Mouse (Mus musculus): ENCODE measurements at regions not wholly inside any gene's neighbourhood (a gene's known extent, or its start where the extent isn't known, plus 50 kb on each side); places are given as distances from the start of the nearest gene placed in this dataset.

DNA sequence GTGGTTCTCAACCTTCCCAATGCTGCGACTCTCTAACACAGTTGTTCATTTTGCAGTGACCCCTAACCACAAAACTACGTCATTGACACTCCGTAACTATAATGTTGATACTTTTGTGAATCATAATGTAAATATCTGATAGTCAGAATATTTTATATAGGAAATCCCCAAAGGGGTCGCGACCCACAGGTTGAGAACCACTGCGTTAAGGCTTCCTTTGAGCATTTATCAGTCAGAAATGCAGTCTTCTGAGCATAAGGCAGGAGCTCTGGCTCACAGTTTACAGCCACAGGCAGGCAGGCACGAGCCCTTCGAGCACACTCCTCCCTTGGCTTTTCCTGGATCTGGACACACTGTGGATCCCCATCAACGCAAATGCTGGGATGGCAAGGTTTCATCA, 57.0 kb downstream of the Nxnl2 start:
- DNase-seq (ENCODE audit: low read depth): no peak

- no peak for DNase-seq (ENCODE audit: low read depth)
Observed at GRCm38 (mm10) chr13:51228862-51229770, 58.3 kb downstream of the Nxnl2 start.

DNA sequence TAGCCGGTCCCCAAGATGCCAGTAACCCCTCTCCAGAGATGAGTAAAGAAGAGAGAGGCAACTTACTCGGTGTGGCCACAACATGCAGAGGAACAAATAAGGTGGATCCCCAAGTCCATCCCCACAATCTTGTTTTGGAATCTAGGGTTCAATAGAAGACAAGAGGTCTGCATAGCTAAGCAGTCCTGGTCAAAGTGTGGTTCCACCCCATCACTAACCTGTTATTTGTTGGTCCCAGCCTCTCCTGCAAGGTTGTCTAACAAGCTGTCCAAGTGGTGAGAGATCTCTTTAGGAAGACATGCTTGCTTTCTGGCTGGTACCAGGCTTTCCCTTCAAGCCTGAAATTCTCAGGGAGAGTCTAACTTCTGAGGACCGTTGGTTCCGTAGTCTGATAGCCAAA, 59.0 kb downstream of the Nxnl2 start:
- no peak for DNase-seq (ENCODE audit: low read depth)

DNA sequence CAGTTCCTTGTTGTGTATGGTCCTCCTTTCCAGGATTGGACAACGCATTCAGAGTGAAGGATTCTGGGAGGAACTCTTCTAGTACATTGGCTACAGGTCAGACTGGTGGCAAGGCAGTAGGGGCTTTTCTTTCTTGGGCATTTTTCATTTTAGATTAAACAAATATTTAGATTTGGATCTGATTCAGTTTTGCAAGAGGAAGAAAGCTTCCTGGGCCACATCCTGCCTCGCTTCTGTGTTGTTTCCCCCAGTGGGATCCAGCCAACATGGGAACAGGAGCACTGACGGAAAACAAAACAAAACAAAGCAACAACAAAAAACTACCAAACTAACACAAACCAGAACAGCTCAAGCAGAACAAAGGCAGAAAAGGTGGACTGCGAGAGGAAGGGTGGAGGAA, 60.8 kb downstream of the Nxnl2 start:
- DNase-seq (ENCODE audit: low read depth): no peak

- DNase-seq (ENCODE audit: low read depth): peak; percentile 39
Observed at GRCm38 (mm10) chr13:51247378-51247777, 76.6 kb downstream of the Nxnl2 start.

GRCm38 (mm10) chr13:51253371-51253770, 82.5 kb downstream of the Nxnl2 start:
- DNase-seq (ENCODE audit: low read depth): no peak

DNA sequence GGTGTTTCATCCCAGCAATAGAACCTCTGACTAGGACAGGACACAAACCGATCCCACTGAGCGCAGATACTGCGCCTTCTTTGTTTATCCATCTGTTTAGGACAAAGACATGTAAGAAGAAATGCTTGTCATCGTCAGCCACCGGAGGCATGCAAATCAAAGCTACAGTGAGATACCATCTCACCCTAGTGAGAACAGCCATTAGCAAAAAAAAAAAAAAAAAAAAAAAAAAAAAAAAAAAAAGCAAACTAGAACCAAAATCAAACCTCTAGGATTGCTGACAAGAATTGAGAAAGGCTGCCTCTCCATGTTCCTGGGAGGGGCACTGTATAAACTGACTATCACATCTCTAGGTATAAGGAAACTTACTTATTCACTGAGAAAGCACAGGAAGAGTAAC, 84.9 kb downstream of the Nxnl2 start:
- DNase-seq (ENCODE audit: low read depth): no peak

DNA sequence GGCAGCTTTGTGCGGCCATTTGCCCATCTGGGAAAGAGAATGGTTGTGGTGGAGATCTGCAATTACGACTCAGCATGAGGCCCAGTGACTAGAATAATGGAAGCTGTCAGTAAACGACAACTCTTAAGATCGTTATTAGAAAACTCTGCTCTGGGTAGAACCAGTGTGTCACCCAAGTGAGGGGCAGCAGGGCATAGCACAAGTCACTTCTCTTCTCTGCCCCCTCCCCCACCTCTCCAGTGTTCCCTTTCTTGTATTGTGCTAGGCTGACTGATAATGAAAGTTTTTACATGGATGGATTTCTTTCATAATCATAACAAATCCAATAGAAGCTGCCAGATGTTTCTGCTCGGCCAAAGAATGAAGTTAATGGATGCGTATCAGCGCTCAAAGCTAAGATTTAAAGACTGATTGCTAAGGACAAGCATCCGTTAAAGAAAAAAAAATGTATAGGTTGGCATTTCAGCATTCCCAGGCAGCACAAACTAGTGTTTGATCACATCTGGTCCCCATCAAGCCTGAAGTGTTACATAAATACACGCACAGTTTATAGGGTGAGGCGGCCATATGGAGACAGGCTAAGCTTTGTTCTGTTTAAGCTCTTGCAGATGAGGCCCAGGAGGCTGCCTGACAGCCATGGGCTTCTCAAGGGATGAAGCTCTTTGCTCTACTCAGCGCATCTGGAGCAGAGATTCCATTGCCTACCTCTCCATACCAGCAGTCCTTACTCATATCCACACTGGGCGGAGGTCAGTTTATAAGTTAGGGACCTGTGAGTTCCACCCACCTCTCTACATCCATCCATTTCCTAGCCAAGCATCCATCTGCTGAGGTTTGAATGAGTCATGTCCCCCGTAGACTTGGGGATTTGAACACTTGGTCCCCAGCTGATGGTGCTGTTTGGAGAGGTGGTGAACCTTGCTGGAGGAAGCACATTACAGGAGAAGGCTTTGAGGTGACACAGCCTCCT, 88.2 kb downstream of the Nxnl2 start:
- DNase-seq (ENCODE audit: low read depth): no peak

DNA sequence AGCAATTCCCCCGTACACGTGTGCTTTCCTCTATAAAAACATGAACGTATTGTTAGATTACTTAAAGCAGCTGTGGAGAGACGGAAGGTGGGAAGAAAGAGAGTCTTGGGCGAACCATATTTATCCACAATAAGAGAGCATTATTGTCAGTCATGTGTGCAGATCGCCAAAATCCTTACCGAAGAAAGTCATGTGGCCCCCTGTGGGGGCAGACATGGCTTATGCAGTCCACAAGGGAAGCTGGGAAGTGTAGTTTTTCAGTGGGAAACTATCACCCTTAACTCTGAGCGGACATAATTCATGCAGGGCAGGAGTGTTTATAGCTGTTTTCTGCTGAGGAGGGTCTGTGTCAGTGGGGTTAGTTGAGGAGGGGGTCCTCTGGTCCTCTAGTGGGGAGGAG, 90.8 kb downstream of the Nxnl2 start:
- no peak for DNase-seq (ENCODE audit: low read depth)

- DNase-seq (ENCODE audit: low read depth): no peak
Observed at GRCm38 (mm10) chr13:51272786-51273185, 102.0 kb downstream of the Nxnl2 start.

GRCm38 (mm10) chr13:51274639-51275038, 103.8 kb downstream of the Nxnl2 start:
- DNase-seq (ENCODE audit: low read depth): no peak

DNA sequence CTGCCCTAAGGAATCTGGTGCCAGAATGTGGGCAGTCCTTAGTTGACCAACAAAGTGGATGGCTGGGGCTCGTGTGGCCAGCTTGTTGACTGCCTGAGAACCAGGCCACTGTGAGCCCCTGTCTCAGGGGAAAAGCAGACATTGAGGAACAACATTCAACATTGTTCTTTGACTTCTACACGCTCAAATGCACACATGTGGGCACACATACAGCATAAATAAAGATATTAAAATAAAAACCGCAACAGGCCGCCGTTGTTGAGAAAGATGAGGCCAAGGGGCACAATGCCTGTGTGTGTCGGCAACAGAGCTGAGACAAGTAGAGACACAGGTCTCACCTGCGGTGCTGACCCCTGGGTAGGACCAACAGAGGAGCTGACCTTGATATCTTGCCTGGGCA, 105.8 kb downstream of the Nxnl2 start:
- no peak for DNase-seq (ENCODE audit: low read depth)

DNA sequence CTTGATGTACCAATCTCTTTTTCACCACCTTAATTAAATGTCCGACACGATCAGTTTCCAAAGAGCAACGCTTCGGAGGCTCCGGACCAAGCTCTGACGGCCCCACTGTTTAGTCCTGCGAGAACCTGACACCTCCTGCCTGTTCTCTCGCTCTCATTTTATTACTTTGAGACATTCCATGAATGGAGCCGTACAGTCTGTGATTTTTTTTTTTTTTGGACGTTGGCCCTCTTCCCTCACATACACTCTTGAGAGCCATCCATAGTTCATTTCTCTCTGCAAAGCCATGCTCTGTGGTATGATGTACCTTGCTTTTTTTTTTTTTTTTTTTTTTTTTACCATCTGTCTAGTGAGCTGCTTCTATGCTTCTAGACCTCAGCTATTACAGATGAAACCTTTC, 106.7 kb downstream of the Nxnl2 start:
- DNase-seq (ENCODE audit: low read depth): no peak

DNA sequence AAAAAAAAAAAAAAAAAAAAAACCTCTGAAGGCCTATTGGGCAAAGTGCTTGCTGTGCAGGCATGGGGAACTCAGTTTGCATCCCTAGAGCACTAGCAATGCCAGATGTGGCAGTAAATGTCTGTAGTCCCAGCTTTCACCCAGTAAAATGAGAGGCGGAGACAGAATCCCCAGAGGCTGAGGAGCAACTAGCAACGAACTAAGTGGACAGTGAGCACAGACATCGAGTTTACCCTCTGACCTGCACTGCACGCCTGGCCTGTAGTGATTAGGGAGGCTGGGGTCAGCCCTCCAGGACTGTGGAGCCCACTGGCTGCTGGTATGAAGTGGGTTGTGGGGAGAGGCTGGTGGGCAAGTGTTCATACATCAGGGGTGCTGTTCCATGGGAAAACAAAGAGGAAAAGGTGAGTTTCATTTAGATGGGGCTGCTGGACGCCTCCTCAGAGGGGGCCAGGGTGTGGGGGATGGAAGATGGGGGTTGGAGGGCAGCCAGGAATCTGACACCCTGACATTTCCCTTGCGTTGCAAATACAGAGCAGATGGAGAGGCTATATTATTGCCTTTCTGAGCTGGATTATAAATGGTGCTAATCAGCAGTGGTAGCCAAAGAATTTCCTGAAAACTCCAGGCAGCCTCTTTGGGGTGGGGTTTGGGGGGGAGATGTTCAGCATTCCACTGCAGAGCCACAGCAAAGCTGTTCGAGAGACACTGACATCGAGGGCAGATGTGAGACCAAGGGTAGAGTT, 109.0 kb downstream of the Nxnl2 start:
- DNase-seq (ENCODE audit: low read depth): no peak

GRCm38 (mm10) chr13:51280388-51280753, 109.5 kb downstream of the Nxnl2 start:
- no peak for DNase-seq (ENCODE audit: low read depth)

DNA sequence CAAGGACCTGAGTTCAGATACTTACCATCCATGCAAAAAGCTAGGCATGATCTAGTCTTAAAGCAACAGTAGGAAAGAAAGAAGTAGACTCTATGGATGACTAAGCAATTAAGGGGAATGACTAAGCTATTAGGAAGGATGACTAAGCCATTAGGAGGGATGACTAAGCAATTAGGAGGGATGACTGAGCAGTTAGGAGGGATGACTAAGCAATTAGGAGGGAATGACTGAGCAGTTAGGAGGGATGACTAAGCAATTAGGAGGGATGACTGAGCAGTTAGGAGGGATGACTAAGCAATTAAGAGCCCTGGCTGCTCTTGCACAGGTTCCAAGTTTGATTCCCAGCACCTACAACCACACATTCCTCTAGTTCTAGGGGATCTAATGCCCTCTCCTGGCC, 113.9 kb downstream of the Nxnl2 start:
- DNase-seq (ENCODE audit: low read depth): peak; percentile 48

- DNase-seq (ENCODE audit: low read depth): no peak
Observed at GRCm38 (mm10) chr13:51289442-51289841, 118.6 kb downstream of the Nxnl2 start.

DNA sequence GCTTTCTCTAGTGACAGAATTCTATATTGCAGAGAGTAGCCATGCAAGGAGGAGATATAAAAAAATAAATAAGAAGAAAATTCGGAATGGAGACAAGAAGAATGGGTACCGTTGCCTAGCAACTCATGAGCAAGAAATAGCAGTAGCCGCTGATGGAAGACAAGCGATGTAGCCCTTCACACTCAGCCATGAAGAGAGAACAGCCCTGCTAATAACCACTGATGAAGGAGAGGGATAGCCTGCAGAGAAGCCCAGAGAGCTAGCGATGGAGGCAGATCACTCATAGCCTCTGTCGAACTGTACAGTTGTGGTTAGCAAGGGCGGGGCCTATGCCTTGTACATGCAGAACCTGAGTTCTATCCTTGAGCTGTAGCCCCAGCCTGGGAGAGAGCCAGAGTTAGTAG, 118.4 kb upstream of the S1pr3 start:
- DNase-seq (ENCODE audit: low read depth): no peak

GRCm38 (mm10) chr13:51290926-51291325, 117.5 kb upstream of the S1pr3 start:
- no peak for DNase-seq (ENCODE audit: low read depth)

DNA sequence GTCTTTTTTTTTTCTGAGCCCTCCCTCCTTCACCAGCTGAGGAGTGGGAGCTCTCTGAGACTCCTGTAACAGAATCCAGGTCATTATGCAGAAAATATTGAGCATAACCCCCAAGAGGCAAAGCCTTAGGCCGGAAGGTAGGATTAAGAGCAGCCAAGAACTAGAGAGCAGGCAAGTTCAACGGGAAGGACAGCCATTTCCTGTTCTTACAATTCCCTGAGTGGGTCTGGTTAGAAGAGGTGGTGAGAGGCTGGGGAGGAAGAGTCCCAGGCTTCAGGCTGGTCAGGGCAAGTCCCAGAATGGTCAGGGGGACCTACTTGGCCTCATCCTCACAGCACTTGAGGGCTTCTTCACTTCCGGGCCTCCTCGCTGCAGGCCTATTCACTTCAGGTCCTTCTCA, 115.4 kb upstream of the S1pr3 start:
- DNase-seq (ENCODE audit: low read depth): no peak

DNA sequence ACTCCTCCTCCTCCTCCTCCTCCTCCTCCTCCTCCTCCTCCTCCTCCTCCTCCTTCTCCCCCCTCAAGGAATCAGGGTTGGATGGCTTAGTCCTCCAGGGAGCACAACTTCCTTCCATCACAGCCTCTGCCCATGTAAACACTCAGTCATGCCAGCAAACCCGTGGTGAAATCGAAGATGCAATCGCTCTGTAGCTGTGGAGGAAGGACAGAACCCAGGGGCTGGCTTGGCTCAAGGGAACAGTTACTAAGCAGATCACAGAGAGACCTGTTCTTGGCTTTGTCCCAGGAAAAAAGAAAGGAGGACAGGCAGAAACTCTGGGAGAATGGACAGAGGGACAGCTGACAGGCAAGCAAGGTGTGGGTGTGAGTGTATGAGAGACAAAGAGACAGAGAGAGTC, 112.6 kb upstream of the S1pr3 start:
- no peak for DNase-seq (ENCODE audit: low read depth)

DNA sequence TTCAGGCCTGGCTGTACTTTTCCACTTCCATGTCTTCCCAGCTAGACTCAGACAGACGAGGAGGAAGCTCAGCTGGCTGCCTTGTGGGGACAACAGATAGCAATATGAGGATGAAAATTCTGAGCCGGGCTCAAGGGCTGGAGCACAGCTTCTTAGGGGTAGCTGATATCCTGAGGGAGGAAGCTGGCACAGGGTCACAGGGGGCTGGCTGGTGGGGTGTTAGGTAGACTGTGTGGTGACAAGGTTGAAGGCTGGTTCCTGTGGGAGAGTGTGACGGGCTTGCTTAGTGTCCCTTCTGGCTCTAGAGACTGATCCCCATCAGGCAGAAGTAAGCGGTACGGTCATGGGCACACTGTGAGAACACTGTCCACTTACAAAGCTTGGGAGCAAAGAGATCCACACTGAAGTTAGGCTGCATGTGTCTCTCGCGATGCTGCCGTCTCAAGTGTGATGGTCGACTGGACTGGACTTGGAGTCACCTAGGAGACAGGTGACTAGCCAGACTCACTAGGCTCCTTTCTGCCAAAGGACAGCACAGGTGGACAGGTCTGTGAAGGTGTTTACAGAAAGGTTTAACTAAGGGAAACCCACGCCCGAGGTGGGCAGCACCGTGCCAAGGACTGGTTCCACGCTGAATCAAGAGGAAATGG, 111.1 kb upstream of the S1pr3 start:
- no peak for DNase-seq (ENCODE audit: low read depth)

All from 416B (cell line).